Mouse (Mus musculus): Measurements from ENCODE around the gene Wdtc1. TPM values are rescaled to one million over a fixed set of nuclear protein-coding genes. Genes with fewer than 3 reads are reported as not detected.

Gene Wdtc1
- polyA plus RNA-seq, 1 experiment from 2014 or later, result 11.2 TPM

GRCm38 (mm10) chr4:133300421-133300820, 52.9 kb downstream of the Wdtc1 start:
- H3K36me3 ChIP-seq (ENCODE audit: insufficient read depth, low read length), result peaks cover 19% of the 10 kb centered on the region
- 92% methylated on average over 11 of the region's 11 CpGs for WGBS

GRCm38 (mm10) chr4:133299701-133300100, 53.6 kb downstream of the Wdtc1 start:
- Histone ChIP-seq H3K36me3 (ENCODE audit: insufficient read depth, low read length) (peaks cover 19% of the 10 kb centered on the region), H3K9me3 (replicated peaks; ENCODE audit: low read length) (no peaks in the 10 kb centered on the region), H3K4me1 (replicated peaks; ENCODE audit: insufficient read depth, low read length) (no peaks in the 10 kb centered on the region), H3K27me3 (ENCODE audit: insufficient read depth, low read length) (no peaks in the 10 kb centered on the region), H3K9ac (ENCODE audit: low read depth, low read length) (no peak overlapping the region), H3K27ac (no peak overlapping the region), H3K4me2 (ENCODE audit: low read length) (no peak overlapping the region), H3K4me3 (replicated peaks; ENCODE audit: low read depth, low read length) (no peak overlapping the region)
- TF ChIP-seq CTCF (IDR thresholded peaks at IDR 0.05; ENCODE audit: low read depth), result no peak
- DNase-seq (ENCODE audit: low spot score) (no peak), ATAC-seq (replicated peaks; ENCODE audit: low FRiP score, low read depth) (no peak)
- 67% methylated on average over 5 of the region's 5 CpGs for WGBS

More at GRCm38 (mm10) chr4:133300421-133300820, 52.9 kb downstream of the Wdtc1 start:
- H3K27ac ChIP-seq, result no peak overlapping the region
- H3K9me3 ChIP-seq (replicated peaks; ENCODE audit: low read length), result no peaks in the 10 kb centered on the region
- no peak for DNase-seq (ENCODE audit: low spot score)
- no peak overlapping the region for H3K9ac ChIP-seq (ENCODE audit: low read depth, low read length)
- no peaks in the 10 kb centered on the region for H3K27me3 ChIP-seq (ENCODE audit: insufficient read depth, low read length)
- ATAC-seq (replicated peaks; ENCODE audit: low FRiP score, low read depth), result no peak
- TF ChIP-seq CTCF (IDR thresholded peaks at IDR 0.05; ENCODE audit: low read depth), result no peak
- no peaks in the 10 kb centered on the region for H3K4me1 ChIP-seq (replicated peaks; ENCODE audit: insufficient read depth, low read length)
- H3K4me2 ChIP-seq (ENCODE audit: low read length), result no peak overlapping the region
- H3K4me3 ChIP-seq (replicated peaks; ENCODE audit: low read depth, low read length), result no peak overlapping the region

GRCm38 (mm10) chr4:133298516-133299365, 54.5 kb downstream of the Wdtc1 start:
- no peak overlapping the region for H3K4me2 ChIP-seq (ENCODE audit: low read length)
- ATAC-seq (replicated peaks; ENCODE audit: low FRiP score, low read depth), result no peak
- H3K27ac ChIP-seq, result no peak overlapping the region
- TF ChIP-seq CTCF (IDR thresholded peaks at IDR 0.05; ENCODE audit: low read depth), result no peak
- peak; percentile 19 for DNase-seq (ENCODE audit: low spot score)
- no peaks in the 10 kb centered on the region for H3K4me1 ChIP-seq (replicated peaks; ENCODE audit: insufficient read depth, low read length)
- H3K9ac ChIP-seq (ENCODE audit: low read depth, low read length), result no peak overlapping the region
- no peaks in the 10 kb centered on the region for H3K27me3 ChIP-seq (ENCODE audit: insufficient read depth, low read length)
- H3K4me3 ChIP-seq (replicated peaks; ENCODE audit: low read depth, low read length), result no peak overlapping the region
- peaks cover 19% of the 10 kb centered on the region for H3K36me3 ChIP-seq (ENCODE audit: insufficient read depth, low read length)
- H3K9me3 ChIP-seq (replicated peaks; ENCODE audit: low read length), result no peaks in the 10 kb centered on the region
- 51% methylated on average over 12 of the region's 12 CpGs for WGBS

GRCm38 (mm10) chr4:133297801-133298238, 55.5 kb downstream of the Wdtc1 start:
- TF ChIP-seq CTCF (IDR thresholded peaks at IDR 0.05; ENCODE audit: low read depth), result peak; percentile 91
- Histone ChIP-seq H3K9ac (ENCODE audit: low read depth, low read length) (no peak overlapping the region), H3K27ac (no peak overlapping the region), H3K27me3 (ENCODE audit: insufficient read depth, low read length) (no peaks in the 10 kb centered on the region), H3K9me3 (replicated peaks; ENCODE audit: low read length) (no peaks in the 10 kb centered on the region), H3K4me3 (replicated peaks; ENCODE audit: low read depth, low read length) (no peak overlapping the region), H3K36me3 (ENCODE audit: insufficient read depth, low read length) (peaks cover 19% of the 10 kb centered on the region), H3K4me2 (ENCODE audit: low read length) (no peak overlapping the region), H3K4me1 (replicated peaks; ENCODE audit: insufficient read depth, low read length) (0 out of 2 replicates have a peak, but pooled peaks cover 4% of the 10 kb centered on the region)
- DNase-seq (ENCODE audit: low spot score), result peak; percentile 87
- ATAC-seq (replicated peaks; ENCODE audit: low FRiP score, low read depth), result 0 out of 2 replicates have a peak, but pooled peaks have one; percentile 14
- WGBS, result 3% methylated on average over 5 of the region's 5 CpGs

GRCm38 (mm10) chr4:133297360-133297759, 55.9 kb downstream of the Wdtc1 start:
- Histone ChIP-seq H3K27ac (no peak overlapping the region), H3K27me3 (ENCODE audit: insufficient read depth, low read length) (no peaks in the 10 kb centered on the region), H3K9me3 (replicated peaks; ENCODE audit: low read length) (no peaks in the 10 kb centered on the region), H3K4me2 (ENCODE audit: low read length) (no peak overlapping the region), H3K9ac (ENCODE audit: low read depth, low read length) (no peak overlapping the region), H3K4me1 (replicated peaks; ENCODE audit: insufficient read depth, low read length) (0 out of 2 replicates have a peak, but pooled peaks cover 4% of the 10 kb centered on the region), H3K36me3 (ENCODE audit: insufficient read depth, low read length) (peaks cover 19% of the 10 kb centered on the region), H3K4me3 (replicated peaks; ENCODE audit: low read depth, low read length) (no peak overlapping the region)
- ATAC-seq (replicated peaks; ENCODE audit: low FRiP score, low read depth) (no peak), DNase-seq (ENCODE audit: low spot score) (no peak)
- no peak for TF ChIP-seq CTCF (IDR thresholded peaks at IDR 0.05; ENCODE audit: low read depth)
- 66% methylated on average over 10 of the region's 10 CpGs for WGBS

GRCm38 (mm10) chr4:133294084-133294483, 59.2 kb downstream of the Wdtc1 start:
- no peak overlapping the region for H3K4me2 ChIP-seq (ENCODE audit: low read length)
- TF ChIP-seq CTCF (IDR thresholded peaks at IDR 0.05; ENCODE audit: low read depth), result no peak
- H3K9me3 ChIP-seq (replicated peaks; ENCODE audit: low read length), result no peaks in the 10 kb centered on the region
- 0 out of 2 replicates have a peak overlapping the region, but pooled peaks have one; percentile 5 for H3K9ac ChIP-seq (ENCODE audit: low read depth, low read length)
- no peaks in the 10 kb centered on the region for H3K36me3 ChIP-seq (ENCODE audit: insufficient read depth, low read length)
- WGBS, result 40% methylated on average over 11 of the region's 11 CpGs
- no peaks in the 10 kb centered on the region for H3K27me3 ChIP-seq (ENCODE audit: insufficient read depth, low read length)
- 0 out of 2 replicates have a peak overlapping the region, but pooled peaks have one; percentile 76 for H3K27ac ChIP-seq
- no peak overlapping the region for H3K4me3 ChIP-seq (replicated peaks; ENCODE audit: low read depth, low read length)
- DNase-seq (ENCODE audit: low spot score) (peak; percentile 27), ATAC-seq (replicated peaks; ENCODE audit: low FRiP score, low read depth) (no peak; the same call in 1 of the 2 replicates)
- H3K4me1 ChIP-seq (replicated peaks; ENCODE audit: insufficient read depth, low read length), result 0 out of 2 replicates have a peak, but pooled peaks cover 4% of the 10 kb centered on the region

Measured in kidney, postnatal 0 days (tissue).